Mouse (Mus musculus): ENCODE measurements around the gene Zfp109. TPM values are rescaled to one million over a fixed set of nuclear protein-coding genes. Genes with fewer than 3 reads are reported as not detected.

Zfp109 gene
- total and polyA plus RNA-seq, 2 experiments from 2014 or later: 1.1 to 6.6 TPM

- ATAC-seq (ENCODE audit: insufficient read depth, low read depth): no peak
- H3K4me2 ChIP-seq (ENCODE audit: low read depth, low read length): no peak overlapping the region
- H3K27me3 ChIP-seq (ENCODE audit: control insufficient read depth, insufficient read depth, low read length): no peaks in the 10 kb centered on the region
- H3K27ac ChIP-seq (ENCODE audit: low read depth): no peak overlapping the region
- peaks cover 14% of the 10 kb centered on the region for H3K36me3 ChIP-seq (replicated peaks; ENCODE audit: control insufficient read depth, insufficient read depth, low read length)
- 89% methylated on average over 4 of the region's 4 CpGs for WGBS
- DNase-seq (ENCODE audit: low spot score): no peak
- H3K9me3 ChIP-seq (replicated peaks; ENCODE audit: control insufficient read depth, low read length): no peaks in the 10 kb centered on the region
- H3K9ac ChIP-seq (replicated peaks; ENCODE audit: low read depth, low read length): no peak overlapping the region
- TF ChIP-seq EP300 (IDR thresholded peaks at IDR 0.05; ENCODE audit: low read depth): no peak
- no peak for TF ChIP-seq CTCF (IDR thresholded peaks at IDR 0.05; ENCODE audit: low read depth)
- no peak overlapping the region for H3K4me3 ChIP-seq (ENCODE audit: low read depth, low read length)
- peaks cover 4% of the 10 kb centered on the region; the same call in 1 of the 2 replicates for H3K4me1 ChIP-seq (ENCODE audit: control insufficient read depth, insufficient read depth)
These were observed 37.1 kb upstream of the Zfp109 start for GRCm38 (mm10) chr7:24274456-24274855.

DNA sequence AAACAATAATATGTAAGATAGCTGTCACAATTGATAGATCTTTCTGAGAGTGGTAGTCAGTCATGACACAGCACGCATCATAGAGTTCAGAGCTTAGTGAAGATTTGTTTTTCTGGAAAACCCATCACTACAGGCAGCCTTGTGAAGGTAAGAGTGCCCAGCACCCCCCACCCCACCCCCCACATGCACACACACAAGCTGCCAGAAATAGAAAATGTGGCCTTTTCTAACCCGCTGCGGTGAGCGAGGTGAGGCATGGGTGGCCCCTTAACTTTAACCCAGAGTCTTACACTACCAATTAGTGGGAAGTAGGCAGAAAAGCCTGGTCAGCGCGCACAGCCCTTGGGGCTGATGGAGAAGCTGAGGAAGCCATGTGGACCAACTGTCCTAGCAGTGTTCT is 33.8 kb upstream of the Zfp109 start:
- H3K27me3 ChIP-seq (ENCODE audit: control insufficient read depth, insufficient read depth, low read length): no peaks in the 10 kb centered on the region
- peaks cover 4% of the 10 kb centered on the region; the same call in 1 of the 2 replicates for H3K4me1 ChIP-seq (ENCODE audit: control insufficient read depth, insufficient read depth)
- no peak overlapping the region for H3K4me3 ChIP-seq (ENCODE audit: low read depth, low read length)
- DNase-seq (ENCODE audit: low spot score): no peak
- H3K9me3 ChIP-seq (replicated peaks; ENCODE audit: control insufficient read depth, low read length): no peaks in the 10 kb centered on the region
- TF ChIP-seq CTCF (IDR thresholded peaks at IDR 0.05; ENCODE audit: low read depth) (no peak), EP300 (IDR thresholded peaks at IDR 0.05; ENCODE audit: low read depth) (no peak)
- no peak overlapping the region for H3K9ac ChIP-seq (replicated peaks; ENCODE audit: low read depth, low read length)
- ATAC-seq (ENCODE audit: insufficient read depth, low read depth): no peak
- H3K27ac ChIP-seq (ENCODE audit: low read depth): no peak overlapping the region
- peaks cover 14% of the 10 kb centered on the region for H3K36me3 ChIP-seq (replicated peaks; ENCODE audit: control insufficient read depth, insufficient read depth, low read length)
- 86% methylated on average over 6 of the region's 6 CpGs for WGBS
- H3K4me2 ChIP-seq (ENCODE audit: low read depth, low read length): no peak overlapping the region

DNA sequence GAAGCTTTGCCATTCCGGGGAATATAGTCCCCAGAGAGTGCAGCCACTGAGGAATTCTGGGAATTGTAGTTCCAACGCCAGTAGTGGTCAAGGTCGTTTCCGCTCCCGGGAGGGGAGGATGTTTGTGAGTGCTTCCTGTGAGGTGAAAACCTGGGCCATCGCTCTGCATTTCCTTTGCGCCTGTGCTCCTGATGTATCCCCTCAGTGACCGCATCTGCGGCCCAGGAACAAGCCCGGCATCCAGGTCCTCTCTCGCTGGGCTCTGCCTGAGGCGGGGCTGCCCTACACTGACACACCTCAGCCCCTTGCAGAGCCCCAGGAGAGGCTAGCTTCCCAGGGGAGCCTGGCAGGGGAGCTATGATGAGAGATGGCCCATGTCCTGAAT is 32.9 kb upstream of the Zfp109 start, which contains the start of gene Zfp93:
Gene Zfp93 (plus strand): TSS at position 133 of the 385 bp plus-strand sequence.
- DNase-seq (ENCODE audit: low spot score) (peak; percentile 91), ATAC-seq (ENCODE audit: insufficient read depth, low read depth) (peak; percentile 98)
- Histone ChIP-seq H3K9ac (replicated peaks; ENCODE audit: low read depth, low read length) (peak within 1 kb of the TSS; percentile 49), H3K27me3 (ENCODE audit: control insufficient read depth, insufficient read depth, low read length) (no peaks in the 10 kb centered on the region), H3K27ac (ENCODE audit: low read depth) (peak within 1 kb of the TSS; percentile 54), H3K4me2 (ENCODE audit: low read depth, low read length) (peak within 1 kb of the TSS; percentile 73), H3K36me3 (replicated peaks; ENCODE audit: control insufficient read depth, insufficient read depth, low read length) (peaks cover 13% of the 10 kb centered on the region), H3K4me1 (ENCODE audit: control insufficient read depth, insufficient read depth) (peaks cover 4% of the 10 kb centered on the region; the same call in 1 of the 2 replicates), H3K4me3 (ENCODE audit: low read depth, low read length) (peak within 1 kb of the TSS; percentile 60), H3K9me3 (replicated peaks; ENCODE audit: control insufficient read depth, low read length) (no peaks in the 10 kb centered on the region)
- no peak for TF ChIP-seq EP300 (IDR thresholded peaks at IDR 0.05; ENCODE audit: low read depth)
- TF ChIP-seq CTCF (IDR thresholded peaks at IDR 0.05; ENCODE audit: low read depth): no peak
- under 1% methylated on average over 12 of the region's 12 CpGs for whole genome bisulfite sequencing

DNA sequence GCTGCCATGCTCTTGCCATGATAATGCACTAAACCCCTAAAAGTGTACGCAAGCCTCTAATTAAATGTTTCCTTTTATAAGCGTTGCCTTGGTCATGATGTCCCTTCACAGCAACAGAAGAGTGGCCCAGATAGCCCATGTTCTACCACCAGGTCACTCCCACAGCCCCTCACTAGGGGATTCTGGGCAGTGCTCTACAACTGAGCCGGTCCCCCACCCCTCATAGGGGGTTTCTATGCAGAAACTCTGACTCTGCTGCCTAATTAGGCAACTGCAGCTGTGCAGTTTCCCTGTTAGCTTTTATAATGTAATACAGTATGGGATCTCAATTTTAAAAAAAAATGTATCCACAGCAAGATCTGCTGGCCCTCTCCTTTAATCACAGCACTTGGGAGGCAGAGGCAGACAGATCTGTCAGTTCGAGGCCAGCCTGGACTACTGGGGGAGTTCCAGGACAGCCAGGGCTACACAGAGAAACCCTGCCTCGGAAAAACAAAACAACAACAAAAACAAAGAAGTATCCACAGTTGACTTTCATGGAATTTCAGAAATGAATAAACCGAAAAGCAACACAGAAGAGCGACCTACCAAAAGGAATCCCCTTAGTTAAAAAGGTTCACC is 32.4 kb upstream of the Zfp109 start:
- H3K36me3 ChIP-seq (replicated peaks; ENCODE audit: control insufficient read depth, insufficient read depth, low read length): peaks cover 8% of the 10 kb centered on the region
- H3K4me1 ChIP-seq (ENCODE audit: control insufficient read depth, insufficient read depth): peaks cover 4% of the 10 kb centered on the region; the same call in 1 of the 2 replicates
- H3K27me3 ChIP-seq (ENCODE audit: control insufficient read depth, insufficient read depth, low read length): no peaks in the 10 kb centered on the region
- peak overlapping the region; percentile 73 for H3K4me2 ChIP-seq (ENCODE audit: low read depth, low read length)
- H3K9ac ChIP-seq (replicated peaks; ENCODE audit: low read depth, low read length): peak overlapping the region; percentile 49
- WGBS: 35% methylated on average over 7 of the region's 7 CpGs
- TF ChIP-seq CTCF (IDR thresholded peaks at IDR 0.05; ENCODE audit: low read depth) (no peak), EP300 (IDR thresholded peaks at IDR 0.05; ENCODE audit: low read depth) (no peak)
- no peak for DNase-seq (ENCODE audit: low spot score)
- H3K9me3 ChIP-seq (replicated peaks; ENCODE audit: control insufficient read depth, low read length): no peaks in the 10 kb centered on the region
- H3K27ac ChIP-seq (ENCODE audit: low read depth): no peak overlapping the region
- ATAC-seq (ENCODE audit: insufficient read depth, low read depth): peak; percentile 7; the same call in 1 of the 2 replicates
- peak overlapping the region; percentile 60 for H3K4me3 ChIP-seq (ENCODE audit: low read depth, low read length)

GRCm38 (mm10) chr7:24269256-24269655 is 31.9 kb upstream of the Zfp109 start:
- WGBS: 70% methylated on average over 3 of the region's 3 CpGs
- no peaks in the 10 kb centered on the region for H3K9me3 ChIP-seq (replicated peaks; ENCODE audit: control insufficient read depth, low read length)
- no peaks in the 10 kb centered on the region for H3K27me3 ChIP-seq (ENCODE audit: control insufficient read depth, insufficient read depth, low read length)
- DNase-seq (ENCODE audit: low spot score) (no peak), ATAC-seq (ENCODE audit: insufficient read depth, low read depth) (no peak)
- no peak overlapping the region for H3K4me3 ChIP-seq (ENCODE audit: low read depth, low read length)
- TF ChIP-seq EP300 (IDR thresholded peaks at IDR 0.05; ENCODE audit: low read depth) (no peak), CTCF (IDR thresholded peaks at IDR 0.05; ENCODE audit: low read depth) (no peak)
- H3K4me1 ChIP-seq (ENCODE audit: control insufficient read depth, insufficient read depth): peaks cover 4% of the 10 kb centered on the region; the same call in 1 of the 2 replicates
- H3K4me2 ChIP-seq (ENCODE audit: low read depth, low read length): no peak overlapping the region
- peaks cover 2% of the 10 kb centered on the region for H3K36me3 ChIP-seq (replicated peaks; ENCODE audit: control insufficient read depth, insufficient read depth, low read length)
- H3K9ac ChIP-seq (replicated peaks; ENCODE audit: low read depth, low read length): no peak overlapping the region
- H3K27ac ChIP-seq (ENCODE audit: low read depth): no peak overlapping the region

Data from heart, postnatal 0 days (tissue).